Mouse (Mus musculus) heart, embryonic 14.5 days (tissue): ENCODE results near the gene Tinagl1. TPM values are rescaled to one million over a fixed set of nuclear protein-coding genes. Genes with fewer than 3 reads are reported as not detected.

ENCODE experiments used
- ATAC-seq: fragments of 200-750 bp; cut with Nextera tagmentation; 2 replicates; pipeline ENCODE4 v1.8.0; 2017; ENCODE audit warnings: low read depth, moderate TSS enrichment; ENCODE audit not compliant: insufficient number of reproducible peaks, insufficient read depth, low FRiP score
- H3K27ac ChIP-seq, 2 experiments: fragments of 200-500 bp in 1 of 2; fragments of 300-500 bp in 1 of 2; sonication (generic) in 1 of 2; replicated peaks in 1 of 2; 2 replicates each; pipeline ENCODE4 v1.5.1; 2012 to 2014; ENCODE audit warnings: low read depth in 2 of 2, low read length in 2 of 2, control low read depth in 1 of 2, mild to moderate bottlenecking in 1 of 2, mixed read lengths in 1 of 2; ENCODE audit not compliant: control insufficient read depth in 1 of 2, insufficient read depth in 1 of 2
- H3K27me3 ChIP-seq: fragments of 300-500 bp; sonication (generic); 2 replicates; pipeline ENCODE4 v1.6.1; 2014; ENCODE audit warnings: mild to moderate bottlenecking, low read length, control low read depth; ENCODE audit not compliant: control insufficient read depth, insufficient read depth
- H3K36me3 ChIP-seq: fragments of 300-500 bp; sonication (generic); 2 replicates; pipeline ENCODE4 v1.6.1; 2014; ENCODE audit warnings: mild to moderate bottlenecking, control low read depth, low read length, mixed read lengths; ENCODE audit not compliant: control insufficient read depth, insufficient read depth
- H3K4me1 ChIP-seq, 2 experiments: fragments of 200-500 bp in 1 of 2; fragments of 300-500 bp in 1 of 2; sonication (generic) in 1 of 2; 2 replicates each; pipeline ENCODE4 v1.6.1; 2012 to 2014; ENCODE audit warnings: low read length in 2 of 2, control low read depth in 1 of 2, mixed read lengths in 1 of 2; ENCODE audit not compliant: control insufficient read depth in 2 of 2, insufficient read depth in 2 of 2
- H3K4me2 ChIP-seq: fragments of 300-500 bp; sonication (generic); 2 replicates; pipeline ENCODE4 v1.6.1; 2014; ENCODE audit warnings: mild to moderate bottlenecking, low read length
- H3K4me3 ChIP-seq, 2 experiments: fragments of 200-500 bp in 1 of 2; fragments of 300-500 bp in 1 of 2; sonication (generic) in 1 of 2; 2 replicates each; pipeline ENCODE4 v1.5.1; 2012 to 2014; ENCODE audit warnings: low read length in 2 of 2, mild to moderate bottlenecking in 2 of 2, control low read depth in 1 of 2, low read depth in 1 of 2, moderate library complexity in 1 of 2; ENCODE audit not compliant: control insufficient read depth in 1 of 2, insufficient read depth in 1 of 2
- H3K9ac ChIP-seq: fragments of 300-500 bp; sonication (generic); 2 replicates; pipeline ENCODE4 v1.6.1; 2014; ENCODE audit warnings: mild to moderate bottlenecking, low read length
- H3K9me3 ChIP-seq: fragments of 300-500 bp; sonication (generic); 2 replicates; pipeline ENCODE4 v1.6.1; 2016; ENCODE audit warnings: low read length, control low read depth; ENCODE audit not compliant: control insufficient read depth
- WGBS: fragments of 180-500 bp; shearing (Covaris S2); extraction: QIAGEN DNeasy Blood & Tissue Kit; methylation state at CpG from one replicate; pipeline ENCODE4 v1.1.7; 2014; 5-methylcytosine and 5-hydroxymethylcytosine counted together
- polyA plus RNA-seq: library from polyadenylated mRNA; unstranded; fragments of >200 nt; fragmentation: Nextera tagmentation; extraction: Ambion mirVana; gene quantifications from 2 replicates; pipeline ENCODE4 v1.2.1, GENCODE M21; 2014

Gene Tinagl1
- polyA plus RNA-seq, 1 experiment from 2014 or later: 34.4 TPM

GRCm38 (mm10) chr4:130140992-130141402 is 33.9 kb downstream of the Tinagl1 start:
- Histone ChIP-seq H3K4me2 (no peak overlapping the region), H3K9ac (no peak overlapping the region), H3K9me3 (peaks cover 7% of the 10 kb centered on the region; the same call in 1 of the 2 replicates), H3K4me1 (peaks cover 0 to 11% of the 10 kb centered on the region in 2 experiments; a peak in 3 of 4 replicates), H3K36me3 (no peaks in the 10 kb centered on the region), H3K4me3 (no peak overlapping the region), H3K27me3 (peaks cover 43% of the 10 kb centered on the region), H3K27ac (no peak overlapping the region)
- 50% methylated on average over 9 of the region's 9 CpGs for WGBS
- ATAC-seq: no peak

- H3K9me3 ChIP-seq: no peaks in the 10 kb centered on the region
- no peak for ATAC-seq
- H3K27me3 ChIP-seq: peaks cover 50% of the 10 kb centered on the region
- H3K4me1 ChIP-seq: peaks cover 0 to 11% of the 10 kb centered on the region in 2 experiments; a peak in 3 of 4 replicates
- peak within 1 kb of the TSS; percentile 59 for H3K9ac ChIP-seq
- WGBS: under 1% methylated on average over 14 of the region's 15 CpGs
- no peaks in the 10 kb centered on the region for H3K36me3 ChIP-seq
- peak within 1 kb of the TSS; percentile 82 for H3K4me2 ChIP-seq
- peak within 1 kb of the TSS; percentile 7 to 42; a peak in 3 of 4 replicates for H3K4me3 ChIP-seq
- H3K27ac ChIP-seq: no peak within 1 kb of the TSS
Measured at GRCm38 (mm10) chr4:130139214-130139492, 35.8 kb downstream of the Tinagl1 start, which contains the start of gene Hcrtr1. Gene Hcrtr1, minus strand, starts transcription at chr4:130139359.

- Histone ChIP-seq H3K9me3 (no peaks in the 10 kb centered on the region), H3K27me3 (peaks cover 50% of the 10 kb centered on the region), H3K4me3 (peak overlapping the region; percentile 7 to 42; a peak in 3 of 4 replicates), H3K4me2 (peak overlapping the region; percentile 82), H3K27ac (no peak overlapping the region), H3K9ac (peak overlapping the region; percentile 59), H3K36me3 (no peaks in the 10 kb centered on the region), H3K4me1 (peaks cover 0 to 12% of the 10 kb centered on the region in 2 experiments; a peak in 3 of 4 replicates)
- WGBS: under 1% methylated on average over 54 of the region's 57 CpGs
- ATAC-seq: peak; percentile 42; the same call in 1 of the 2 replicates
Measured at GRCm38 (mm10) chr4:130138441-130139213, 36.3 kb downstream of the Tinagl1 start.

- H3K9me3 ChIP-seq: no peaks in the 10 kb centered on the region
- no peak overlapping the region for H3K4me2 ChIP-seq
- H3K4me3 ChIP-seq: no peak overlapping the region
- peaks cover 19% of the 10 kb centered on the region for H3K27me3 ChIP-seq
- H3K4me1 ChIP-seq: peaks cover 0 to 8% of the 10 kb centered on the region in 2 experiments; a peak in 2 of 4 replicates
- 36% methylated on average over 6 of the region's 6 CpGs for WGBS
- ATAC-seq: no peak
- H3K36me3 ChIP-seq: no peaks in the 10 kb centered on the region
- H3K9ac ChIP-seq: no peak overlapping the region
- no peak overlapping the region for H3K27ac ChIP-seq
Measured at GRCm38 (mm10) chr4:130133399-130133798, 41.5 kb downstream of the Tinagl1 start.

GRCm38 (mm10) chr4:130131448-130132105 is 43.3 kb downstream of the Tinagl1 start:
- no peak overlapping the region for H3K27ac ChIP-seq
- peaks cover 14% of the 10 kb centered on the region for H3K36me3 ChIP-seq
- no peak for ATAC-seq
- no peak overlapping the region for H3K4me3 ChIP-seq
- no peak overlapping the region for H3K4me2 ChIP-seq
- WGBS: 83% methylated on average over 7 of the region's 7 CpGs
- no peaks in the 10 kb centered on the region for H3K9me3 ChIP-seq
- peaks cover 7% of the 10 kb centered on the region; the same call in 1 of the 2 replicates for H3K27me3 ChIP-seq
- H3K4me1 ChIP-seq: peaks cover 0 to 8% of the 10 kb centered on the region in 2 experiments; a peak in 2 of 4 replicates
- no peak overlapping the region for H3K9ac ChIP-seq

GRCm38 (mm10) chr4:130130641-130131350 is 44.1 kb downstream of the Tinagl1 start:
- Histone ChIP-seq H3K4me3 (no peak overlapping the region), H3K36me3 (peaks cover 22% of the 10 kb centered on the region), H3K4me1 (peaks cover 0 to 8% of the 10 kb centered on the region in 2 experiments; a peak in 2 of 4 replicates), H3K9me3 (no peaks in the 10 kb centered on the region), H3K4me2 (no peak overlapping the region), H3K27ac (no peak overlapping the region), H3K9ac (no peak overlapping the region), H3K27me3 (peaks cover 6% of the 10 kb centered on the region; the same call in 1 of the 2 replicates)
- no peak for ATAC-seq
- WGBS: 67% methylated on average over 13 of the region's 13 CpGs

- H3K27ac ChIP-seq: no peak overlapping the region
- no peaks in the 10 kb centered on the region for H3K27me3 ChIP-seq
- no peaks in the 10 kb centered on the region for H3K9me3 ChIP-seq
- peaks cover 0 to 8% of the 10 kb centered on the region in 2 experiments; a peak in 2 of 4 replicates for H3K4me1 ChIP-seq
- 84% methylated on average over 10 of the region's 10 CpGs for WGBS
- no peak for ATAC-seq
- peaks cover 29% of the 10 kb centered on the region for H3K36me3 ChIP-seq
- H3K9ac ChIP-seq: no peak overlapping the region
- no peak overlapping the region for H3K4me2 ChIP-seq
- H3K4me3 ChIP-seq: no peak overlapping the region
Measured at GRCm38 (mm10) chr4:130130082-130130481, 44.8 kb downstream of the Tinagl1 start.
